10 mouse cellular contexts compared by ENCODE assay signal in the genomic region with DNA sequence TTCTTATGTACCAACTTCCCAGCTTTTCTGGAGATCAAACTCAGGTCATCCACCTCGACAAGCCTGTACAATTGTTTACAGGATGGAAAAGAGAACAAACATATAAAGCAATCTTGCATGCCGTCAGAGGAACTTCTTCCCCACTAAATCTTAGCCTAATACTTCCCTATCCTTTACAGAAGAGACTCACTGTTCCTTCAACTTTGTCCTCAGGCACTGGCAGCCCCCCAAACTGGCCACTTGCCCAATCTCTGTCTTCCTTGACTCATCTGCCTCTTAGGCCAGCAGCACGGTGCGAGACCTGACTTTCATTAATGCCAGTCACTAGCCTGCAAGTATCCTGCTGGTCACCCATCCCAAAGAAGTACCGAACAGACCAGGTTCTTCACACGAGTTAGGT. TPM values are rescaled to one million over a fixed set of nuclear protein-coding genes. Genes with fewer than 3 reads are reported as not detected.
DNase-seq lines count a peak whose midpoint lies in the region; ATAC-seq and TF ChIP-seq lines count a peak whose summit lies in the region.
"Had no signal": no experiment of that assay in that cellular context is flagged by ENCODE, and none has a peak within 500 bp of the region (broad histone marks: within the 10 kb centered on the region; RNA-seq: fewer than 3 reads in every experiment).

No protein-coding gene starts in this region.

- intact Hi-C loops in left cerebral cortex, postnatal 4 days (cut with DNase I), result no loop called here
- intact Hi-C loops in left cerebral cortex, adult 2 months (cut with DNase I), result no loop called here

- no peak for TF ChIP-seq CTCF in left cerebral cortex, adult 2 months (IDR thresholded peaks at IDR 0.05)
- no peak for TF ChIP-seq CTCF in lung, embryonic 14.5 days (IDR thresholded peaks at IDR 0.05; ENCODE audit: low read depth)

- H3K4me1 ChIP-seq in lung, embryonic 14.5 days (ENCODE audit: insufficient read depth), result no peaks in the 10 kb centered on the region
- H3K4me1 ChIP-seq in midbrain, embryonic 16.5 days (ENCODE audit: control insufficient read depth, insufficient read depth, low read length), result no peaks in the 10 kb centered on the region
- no peaks in the 10 kb centered on the region for H3K4me1 ChIP-seq in hindbrain, embryonic 13.5 days (replicated peaks)
- H3K4me1 ChIP-seq: midbrain, embryonic 12.5 days had no signal

- H3K36me3 ChIP-seq in lung, embryonic 14.5 days (ENCODE audit: insufficient read depth), result no peaks in the 10 kb centered on the region
- H3K36me3 ChIP-seq in midbrain, embryonic 16.5 days (ENCODE audit: control insufficient read depth, insufficient read depth, low read length), result no peaks in the 10 kb centered on the region
- no peaks in the 10 kb centered on the region for H3K36me3 ChIP-seq in hindbrain, embryonic 13.5 days
- H3K36me3 ChIP-seq: midbrain, embryonic 12.5 days had no signal

- no peak overlapping the region for H3K9ac ChIP-seq in lung, embryonic 14.5 days
- no peak overlapping the region for H3K9ac ChIP-seq in midbrain, embryonic 16.5 days (ENCODE audit: low read depth, low read length)
- H3K9ac ChIP-seq in hindbrain, embryonic 13.5 days, result no peak overlapping the region
- H3K9ac ChIP-seq: midbrain, embryonic 12.5 days had no signal

- DNase-seq in left cerebral cortex, postnatal 4 days, result peak; percentile 75
- DNase-seq in left cerebral cortex, adult 2 months (ENCODE audit: extremely low spot score in 1 of 2, low spot score in 2 of 2), result no peak
- peak; percentile 75 to 81 for DNase-seq in adrenal gland, adult 18-20 months (ENCODE audit: low spot score in 2 of 2)
- DNase-seq in gastrocnemius, adult 8-10 months (ENCODE audit: low spot score in 2 of 2), result peak; percentile 25 to 63
- DNase-seq in lung, embryonic 14.5 days, result peak; percentile 58
- DNase-seq: thymus, postnatal 36 days had no signal

- 56% methylated on average over 6 of the region's 6 CpGs for WGBS in lung, embryonic 14.5 days
- 75% methylated on average over 6 of the region's 6 CpGs for WGBS in midbrain, embryonic 16.5 days
- 76% methylated on average over 6 of the region's 6 CpGs for WGBS in hindbrain, embryonic 13.5 days

- H3K4me2 ChIP-seq in lung, embryonic 14.5 days, result no peak overlapping the region
- H3K4me2 ChIP-seq in midbrain, embryonic 16.5 days (ENCODE audit: low read length), result no peak overlapping the region
- no peak overlapping the region for H3K4me2 ChIP-seq in hindbrain, embryonic 13.5 days
- H3K4me2 ChIP-seq: midbrain, embryonic 12.5 days had no signal

- H3K27ac ChIP-seq in left cerebral cortex, adult 2 months, result no peak overlapping the region
- H3K27ac ChIP-seq in lung, embryonic 14.5 days (ENCODE audit: low read depth), result no peak overlapping the region
- H3K27ac ChIP-seq in midbrain, embryonic 16.5 days (ENCODE audit: low read length), result no peak overlapping the region
- no peak overlapping the region for H3K27ac ChIP-seq in hindbrain, embryonic 13.5 days
- H3K27ac ChIP-seq: midbrain, embryonic 12.5 days had no signal

- ATAC-seq in lung, embryonic 14.5 days (ENCODE audit: insufficient read depth), result no peak
- ATAC-seq in inflammation-experienced regulatory T-cells, adult 6 months, result no peak
- ATAC-seq in midbrain, embryonic 16.5 days, result no peak
- ATAC-seq in hindbrain, embryonic 13.5 days (ENCODE audit: low FRiP score), result no peak

- H3K4me3 ChIP-seq in left cerebral cortex, adult 2 months, result no peak overlapping the region
- no peak overlapping the region for H3K4me3 ChIP-seq in lung, embryonic 14.5 days (ENCODE audit: low read depth, low read length)
- H3K4me3 ChIP-seq in midbrain, embryonic 16.5 days (ENCODE audit: low read depth, low read length), result no peak overlapping the region
- no peak overlapping the region for H3K4me3 ChIP-seq in hindbrain, embryonic 13.5 days
- H3K4me3 ChIP-seq: midbrain, embryonic 12.5 days had no signal

- H3K27me3 ChIP-seq in lung, embryonic 14.5 days (ENCODE audit: insufficient read depth, low read length), result no peaks in the 10 kb centered on the region
- H3K27me3 ChIP-seq in midbrain, embryonic 16.5 days (ENCODE audit: control insufficient read depth, insufficient read depth, low read depth, low read length), result no peaks in the 10 kb centered on the region
- H3K27me3 ChIP-seq in hindbrain, embryonic 13.5 days, result no peaks in the 10 kb centered on the region
- H3K27me3 ChIP-seq: midbrain, embryonic 12.5 days had no signal

- H3K9me3 ChIP-seq in lung, embryonic 14.5 days (ENCODE audit: low read depth, low read length), result no peaks in the 10 kb centered on the region
- no peaks in the 10 kb centered on the region for H3K9me3 ChIP-seq in midbrain, embryonic 16.5 days (replicated peaks; ENCODE audit: control insufficient read depth, low read length, poor library complexity, severe bottlenecking)
- no peaks in the 10 kb centered on the region for H3K9me3 ChIP-seq in hindbrain, embryonic 13.5 days
- H3K9me3 ChIP-seq: midbrain, embryonic 12.5 days had no signal

RNA-seq across cellular contexts. Expression of a gene that starts 11.4 kb away (rescaled TPM):
- 100 to 1,000 TPM; 102 to 107 TPM for total RNA-seq in left cerebral cortex, postnatal 4 days (2021)
- total RNA-seq in left cerebral cortex, adult 2 months (2021), result 100 to 1,000 TPM; 109 to 115 TPM
- 10 to 100 TPM; 34.8 to 36.2 TPM for total RNA-seq in adrenal gland, adult 18-20 months (2021)
- total RNA-seq in gastrocnemius, adult 8-10 months (2022), result 10 to 100 TPM; 22.4 to 31.5 (median 26.2) TPM
- polyA plus RNA-seq in lung, embryonic 14.5 days (2014; fragmentation: Nextera tagmentation; extraction: Ambion mirVana), result 11.4 and 13.1 TPM in 2 replicates
- 10 to 100 TPM in 2 of 3 experiments, 1 to 10 TPM in 1; 7.7 to 17.5 (median 14.6) TPM for polyA plus RNA-seq in inflammation-experienced regulatory T-cells, adult 6 months (2017; shearing (Covaris generic))
- polyA plus RNA-seq in midbrain, embryonic 16.5 days (2015; fragmentation: Nextera tagmentation; extraction: Ambion mirVana), result 10.0 and 10.9 TPM in 2 replicates
- 10.3 and 11.5 TPM in 2 replicates for polyA plus RNA-seq in hindbrain, embryonic 13.5 days (2015; fragmentation: Nextera tagmentation; extraction: Ambion mirVana)

Comparison
In these comparisons a context has a peak if more than half of its experiments do, and no peak if none do; other contexts are left out.
1. DNase-seq: peak in left cerebral cortex, postnatal 4 days (single experiment), adrenal gland, adult 18-20 months (2 of 2), gastrocnemius, adult 8-10 months (2 of 2) and lung, embryonic 14.5 days (single experiment); none in left cerebral cortex, adult 2 months (0 of 2).